Mouse (Mus musculus) stomach, postnatal 0 days (tissue): ENCODE measurements at regions not wholly inside any gene's neighbourhood (a gene's known extent, or its start where the extent isn't known, plus 50 kb on each side); places are given as distances from the start of the nearest gene placed in this dataset.

Experiments
- CTCF ChIP-seq: IDR thresholded peaks from 2 replicates; pipeline ENCODE4 v1.5.1; 2016; ENCODE audit warnings: antibody characterized with exemption, low read depth, mild to moderate bottlenecking, moderate library complexity
- EP300 ChIP-seq: optimal IDR thresholded peaks from 2 replicates; pipeline ENCODE3; 2016; ENCODE audit warnings: antibody characterized with exemption

- TF ChIP-seq CTCF: no peak
- TF ChIP-seq EP300: no peak
Measured at GRCm38 (mm10) chr13:107664197-107664596, 380.0 kb upstream of the Smim15 start.
